Mouse (Mus musculus): ENCODE data around the gene Dbndd1.
"Not testable (repeated sequence)": the region's sequence is repeated elsewhere in the genome, so short reads cannot be mapped to it uniquely, and the experiment has no call there.

Dbndd1 gene

GRCm38 (mm10) chr8:123492898-123493297, 22.4 kb downstream of the Dbndd1 start:
- no peak for DNase-seq (ENCODE audit: low read depth)

GRCm38 (mm10) chr8:123491280-123492075, 23.8 kb downstream of the Dbndd1 start:
- DNase-seq (ENCODE audit: low read depth): no peak

GRCm38 (mm10) chr8:123482627-123483026, 32.6 kb downstream of the Dbndd1 start:
- no peak for DNase-seq (ENCODE audit: low read depth)

- DNase-seq (ENCODE audit: low read depth): no peak
Measured at GRCm38 (mm10) chr8:123478456-123479218, 36.6 kb downstream of the Dbndd1 start.

GRCm38 (mm10) chr8:123477737-123478258, 37.5 kb downstream of the Dbndd1 start, which contains the start of gene Afg3l1:
Afg3l1 (plus strand) TSS chr8:123477903.
- peak; percentile 67 for DNase-seq (ENCODE audit: low read depth)

- no peak for DNase-seq (ENCODE audit: low read depth)
Measured at GRCm38 (mm10) chr8:123476911-123477736, 38.1 kb downstream of the Dbndd1 start.

- not testable (repeated sequence) for DNase-seq (ENCODE audit: low read depth)
Measured at GRCm38 (mm10) chr8:123474549-123474948, 40.7 kb downstream of the Dbndd1 start.

GRCm38 (mm10) chr8:123472991-123473390, 42.3 kb downstream of the Dbndd1 start:
- not testable (repeated sequence) for DNase-seq (ENCODE audit: low read depth)

- no peak for DNase-seq (ENCODE audit: low read depth)
Measured at GRCm38 (mm10) chr8:123467476-123467875, 47.8 kb downstream of the Dbndd1 start.

GRCm38 (mm10) chr8:123463651-123464050, 51.6 kb downstream of the Dbndd1 start:
- no peak for DNase-seq (ENCODE audit: low read depth)
